Mouse (Mus musculus): ENCODE measurements around the gene Cox17. TPM values are rescaled to one million over a fixed set of nuclear protein-coding genes. Genes with fewer than 3 reads are reported as not detected.

Cox17 gene
- polyA plus RNA-seq, 1 experiment from 2014 or later, result 77.9 TPM

- Histone ChIP-seq H3K27me3 (replicated peaks) (no peaks in the 10 kb centered on the region), H3K4me3 (no peak overlapping the region), H3K4me2 (no peak overlapping the region), H3K4me1 (no peaks in the 10 kb centered on the region), H3K36me3 (replicated peaks) (no peaks in the 10 kb centered on the region), H3K27ac (no peak overlapping the region), H3K9me3 (no peaks in the 10 kb centered on the region), H3K9ac (no peak overlapping the region)
- WGBS, result 84% methylated on average over 10 of the region's 10 CpGs
- no peak for ATAC-seq (replicated peaks)
Observed at GRCm38 (mm10) chr16:38365390-38365789, 18.6 kb downstream of the Cox17 start.

- Histone ChIP-seq H3K4me2 (no peak overlapping the region), H3K27me3 (replicated peaks) (no peaks in the 10 kb centered on the region), H3K27ac (no peak overlapping the region), H3K9ac (no peak overlapping the region), H3K4me1 (no peaks in the 10 kb centered on the region), H3K4me3 (no peak overlapping the region), H3K36me3 (replicated peaks) (no peaks in the 10 kb centered on the region), H3K9me3 (no peaks in the 10 kb centered on the region)
- 86% methylated on average over 4 of the region's 4 CpGs for WGBS
- ATAC-seq (replicated peaks), result no peak
Observed at GRCm38 (mm10) chr16:38366231-38366630, 19.4 kb downstream of the Cox17 start.

- ATAC-seq (replicated peaks), result no peak
- Histone ChIP-seq H3K4me1 (no peaks in the 10 kb centered on the region), H3K9me3 (no peaks in the 10 kb centered on the region), H3K36me3 (replicated peaks) (no peaks in the 10 kb centered on the region), H3K4me2 (no peak overlapping the region), H3K27me3 (replicated peaks) (no peaks in the 10 kb centered on the region), H3K27ac (no peak overlapping the region), H3K9ac (no peak overlapping the region), H3K4me3 (no peak overlapping the region)
- 67% methylated on average over 10 of the region's 10 CpGs for WGBS
Observed at GRCm38 (mm10) chr16:38368336-38368735, 21.5 kb downstream of the Cox17 start.

- 86% methylated on average over 7 of the region's 7 CpGs for WGBS
- no peaks in the 10 kb centered on the region for H3K36me3 ChIP-seq (replicated peaks)
- no peak overlapping the region for H3K9ac ChIP-seq
- H3K4me2 ChIP-seq, result no peak overlapping the region
- H3K27ac ChIP-seq, result no peak overlapping the region
- no peaks in the 10 kb centered on the region for H3K27me3 ChIP-seq (replicated peaks)
- no peak overlapping the region for H3K4me3 ChIP-seq
- H3K4me1 ChIP-seq, result no peaks in the 10 kb centered on the region
- H3K9me3 ChIP-seq, result no peaks in the 10 kb centered on the region
- no peak for ATAC-seq (replicated peaks)
Observed at GRCm38 (mm10) chr16:38369000-38369399, 22.2 kb downstream of the Cox17 start.

GRCm38 (mm10) chr16:38369431-38369830 lies 22.6 kb downstream of the Cox17 start:
- H3K9ac ChIP-seq, result no peak overlapping the region
- H3K4me2 ChIP-seq, result no peak overlapping the region
- no peaks in the 10 kb centered on the region for H3K36me3 ChIP-seq (replicated peaks)
- H3K9me3 ChIP-seq, result no peaks in the 10 kb centered on the region
- no peak overlapping the region for H3K27ac ChIP-seq
- H3K4me1 ChIP-seq, result no peaks in the 10 kb centered on the region
- no peaks in the 10 kb centered on the region for H3K27me3 ChIP-seq (replicated peaks)
- ATAC-seq (replicated peaks), result no peak
- 93% methylated on average over 8 of the region's 8 CpGs for WGBS
- H3K4me3 ChIP-seq, result no peak overlapping the region

- H3K4me2 ChIP-seq, result no peak overlapping the region
- no peak overlapping the region for H3K4me3 ChIP-seq
- H3K9me3 ChIP-seq, result no peaks in the 10 kb centered on the region
- H3K27ac ChIP-seq, result no peak overlapping the region
- 84% methylated on average over 4 of the region's 4 CpGs for WGBS
- H3K36me3 ChIP-seq (replicated peaks), result no peaks in the 10 kb centered on the region
- ATAC-seq (replicated peaks), result no peak
- H3K9ac ChIP-seq, result no peak overlapping the region
- H3K4me1 ChIP-seq, result no peaks in the 10 kb centered on the region
- H3K27me3 ChIP-seq (replicated peaks), result no peaks in the 10 kb centered on the region
Observed at GRCm38 (mm10) chr16:38369992-38370484, 23.2 kb downstream of the Cox17 start.

GRCm38 (mm10) chr16:38370633-38371374 lies 24.0 kb downstream of the Cox17 start:
- ATAC-seq (replicated peaks), result no peak

GRCm38 (mm10) chr16:38371705-38372296 lies 25.0 kb downstream of the Cox17 start:
- no peak overlapping the region for H3K27ac ChIP-seq
- no peaks in the 10 kb centered on the region for H3K36me3 ChIP-seq (replicated peaks)
- H3K4me1 ChIP-seq, result peaks cover 9% of the 10 kb centered on the region; the same call in 1 of the 2 replicates
- no peaks in the 10 kb centered on the region for H3K9me3 ChIP-seq
- H3K4me3 ChIP-seq, result no peak overlapping the region
- no peaks in the 10 kb centered on the region for H3K27me3 ChIP-seq (replicated peaks)
- 85% methylated on average over 15 of the region's 15 CpGs for WGBS
- H3K9ac ChIP-seq, result no peak overlapping the region
- H3K4me2 ChIP-seq, result no peak overlapping the region
- no peak for ATAC-seq (replicated peaks)

More at GRCm38 (mm10) chr16:38370633-38371374, 24.0 kb downstream of the Cox17 start:
- no peak overlapping the region for H3K4me3 ChIP-seq
- H3K4me1 ChIP-seq, result peaks cover under 1% of the 10 kb centered on the region; the same call in 1 of the 2 replicates
- 84% methylated on average over 8 of the region's 8 CpGs for WGBS
- no peaks in the 10 kb centered on the region for H3K36me3 ChIP-seq (replicated peaks)
- no peak overlapping the region for H3K4me2 ChIP-seq
- no peaks in the 10 kb centered on the region for H3K27me3 ChIP-seq (replicated peaks)
- no peak overlapping the region for H3K27ac ChIP-seq
- H3K9ac ChIP-seq, result no peak overlapping the region
- no peaks in the 10 kb centered on the region for H3K9me3 ChIP-seq

GRCm38 (mm10) chr16:38372876-38373275 lies 26.1 kb downstream of the Cox17 start:
- H3K4me3 ChIP-seq, result no peak overlapping the region
- H3K9me3 ChIP-seq, result no peaks in the 10 kb centered on the region
- H3K27me3 ChIP-seq (replicated peaks), result no peaks in the 10 kb centered on the region
- 92% methylated on average over 4 of the region's 4 CpGs for WGBS
- no peak overlapping the region for H3K9ac ChIP-seq
- H3K4me1 ChIP-seq, result peaks cover 9% of the 10 kb centered on the region; the same call in 1 of the 2 replicates
- ATAC-seq (replicated peaks), result no peak
- H3K36me3 ChIP-seq (replicated peaks), result no peaks in the 10 kb centered on the region
- no peak overlapping the region for H3K4me2 ChIP-seq
- H3K27ac ChIP-seq, result no peak overlapping the region

GRCm38 (mm10) chr16:38373439-38373838 lies 26.6 kb downstream of the Cox17 start:
- Histone ChIP-seq H3K4me1 (peaks cover 9% of the 10 kb centered on the region; the same call in 1 of the 2 replicates), H3K4me3 (no peak overlapping the region), H3K36me3 (replicated peaks) (no peaks in the 10 kb centered on the region), H3K4me2 (no peak overlapping the region), H3K27ac (no peak overlapping the region), H3K9me3 (no peaks in the 10 kb centered on the region), H3K27me3 (replicated peaks) (no peaks in the 10 kb centered on the region), H3K9ac (no peak overlapping the region)
- 84% methylated on average over 10 of the region's 10 CpGs for WGBS
- ATAC-seq (replicated peaks), result no peak

- WGBS, result 87% methylated on average over 16 of the region's 16 CpGs
- peak overlapping the region; percentile 4; the same call in 1 of the 2 replicates for H3K4me2 ChIP-seq
- no peaks in the 10 kb centered on the region for H3K27me3 ChIP-seq (replicated peaks)
- ATAC-seq (replicated peaks), result no peak
- no peak overlapping the region for H3K4me3 ChIP-seq
- H3K36me3 ChIP-seq (replicated peaks), result no peaks in the 10 kb centered on the region
- no peaks in the 10 kb centered on the region for H3K9me3 ChIP-seq
- H3K4me1 ChIP-seq, result peaks cover 9% of the 10 kb centered on the region; the same call in 1 of the 2 replicates
- no peak overlapping the region for H3K27ac ChIP-seq
- no peak overlapping the region for H3K9ac ChIP-seq
Observed at GRCm38 (mm10) chr16:38373941-38374340, 27.1 kb downstream of the Cox17 start.

GRCm38 (mm10) chr16:38374379-38375140 lies 27.8 kb downstream of the Cox17 start:
- ATAC-seq (replicated peaks), result no peak
- no peaks in the 10 kb centered on the region for H3K36me3 ChIP-seq (replicated peaks)
- H3K27ac ChIP-seq, result no peak overlapping the region

More at GRCm38 (mm10) chr16:38374379-38375140, 27.8 kb downstream of the Cox17 start:
- peak overlapping the region; percentile 4; the same call in 1 of the 2 replicates for H3K4me2 ChIP-seq
- H3K4me1 ChIP-seq, result peaks cover 9% of the 10 kb centered on the region; the same call in 1 of the 2 replicates
- 84% methylated on average over 10 of the region's 10 CpGs for WGBS
- no peak overlapping the region for H3K9ac ChIP-seq
- no peaks in the 10 kb centered on the region for H3K9me3 ChIP-seq
- H3K4me3 ChIP-seq, result no peak overlapping the region
- no peaks in the 10 kb centered on the region for H3K27me3 ChIP-seq (replicated peaks)

Data from midbrain, embryonic 15.5 days (tissue).